In the genomic region with DNA sequence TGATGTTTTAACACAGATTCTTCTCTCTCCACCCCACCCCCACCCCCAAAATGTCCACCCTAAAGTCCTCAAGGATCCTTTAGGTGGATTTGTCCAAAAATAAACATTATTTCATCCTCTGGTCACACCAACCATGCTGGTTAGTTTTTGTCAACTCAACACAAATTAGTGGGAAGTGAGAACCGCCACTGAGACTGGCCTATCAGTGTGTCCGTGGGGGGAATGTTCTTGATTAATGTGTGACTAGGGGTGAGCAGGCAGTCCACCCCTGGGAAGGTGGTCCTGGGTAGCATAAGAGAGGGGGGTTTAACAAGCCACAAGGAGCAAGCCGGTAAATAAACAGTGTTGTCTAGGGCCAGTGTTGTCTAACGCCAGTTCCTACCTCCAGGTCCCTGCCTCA, we compare ENCODE assay signal across 17 mouse cellular contexts.
"Had no signal": no experiment of that assay in that cellular context is flagged by ENCODE, and none has a peak within 500 bp of the region (broad histone marks: within the 10 kb centered on the region; RNA-seq: fewer than 3 reads in every experiment).

No protein-coding gene starts in this region.

- H3K4me2 ChIP-seq: kidney, embryonic 15.5 days; limb, embryonic 12.5 days; liver, embryonic 11.5 days; liver, embryonic 15.5 days; midbrain, embryonic 11.5 days; midbrain, embryonic 15.5 days; neural tube, embryonic 13.5 days had no signal

- H3K4me3 ChIP-seq: kidney, embryonic 15.5 days; limb, embryonic 12.5 days; liver, embryonic 15.5 days; megakaryocyte, embryonic 14.5 days; midbrain, embryonic 15.5 days; neural tube, embryonic 13.5 days had no signal

- H3K27ac ChIP-seq: kidney, embryonic 15.5 days; limb, embryonic 12.5 days; liver, embryonic 15.5 days; midbrain, embryonic 15.5 days; neural tube, embryonic 13.5 days had no signal

- H3K9me3 ChIP-seq: kidney, embryonic 15.5 days; limb, embryonic 12.5 days; liver, embryonic 15.5 days; midbrain, embryonic 15.5 days; neural tube, embryonic 13.5 days had no signal

- H3K27me3 ChIP-seq: kidney, embryonic 15.5 days; midbrain, embryonic 15.5 days; neural tube, embryonic 13.5 days had no signal

- H3K9ac ChIP-seq: kidney, embryonic 15.5 days; limb, embryonic 12.5 days; liver, embryonic 15.5 days; midbrain, embryonic 15.5 days; neural tube, embryonic 13.5 days had no signal

- H3K4me1 ChIP-seq: liver, embryonic 15.5 days had no signal

- ATAC-seq: lung, postnatal 0 days; midbrain, embryonic 15.5 days had no signal

- H3K36me3 ChIP-seq: kidney, embryonic 15.5 days; liver, embryonic 15.5 days; midbrain, embryonic 15.5 days; neural tube, embryonic 13.5 days had no signal

- DNase-seq: kidney, adult 2 months; kidney, postnatal 25 days; lung, adult 2 months; lung, postnatal 4 days; retina, postnatal 1 day; right cerebral cortex, postnatal 4 days; thymus, adult 18-20 months; thymus, postnatal 14 days had no signal
